Mouse (Mus musculus): Measurements from ENCODE around the gene Slc25a35. TPM values are rescaled to one million over a fixed set of nuclear protein-coding genes. Genes with fewer than 3 reads are reported as not detected.

Gene Slc25a35
- total and polyA plus RNA-seq, 3 experiments: 0.83 to 1.6 TPM; not detected in 1

GRCm38 (mm10) chr11:69009508-69009907 lies 41.6 kb downstream of the Slc25a35 start:
- no peak overlapping the region for H3K4me3 ChIP-seq (replicated peaks in 1 of 3; ENCODE audit: low read depth in 2 of 3, low read length in 2 of 3, poor library complexity in 1 of 3)
- H3K4me1 ChIP-seq (ENCODE audit: control insufficient read depth in 1 of 2, insufficient read depth in 2 of 2): peaks cover 9 to 43% of the 10 kb centered on the region in 2 experiments
- H3K4me2 ChIP-seq (ENCODE audit: insufficient read depth, low read depth, poor library complexity, severe bottlenecking): no peak overlapping the region
- no peak for DNase-seq (ENCODE audit: extremely low read depth)
- in situ Hi-C loops (cut with MboI; ENCODE audit: low pct_ligation_motif_present, low pct_unique_long_range_greater_than_20kb, low sequenced_read_pairs) (no loop called here), dilution Hi-C loops (cut with MboI; ENCODE audit: extremely low pct_ligation_motif_present, extremely low pct_unique_long_range_greater_than_20kb, low sequenced_read_pairs) (no loop called here)
- peaks cover 34% of the 10 kb centered on the region for H3K79me2 ChIP-seq (replicated peaks; ENCODE audit: control insufficient read depth, extremely low read depth, insufficient read depth, poor library complexity, severe bottlenecking)
- peaks cover 0 to 26% of the 10 kb centered on the region in 2 experiments for H3K36me3 ChIP-seq (replicated peaks in 1 of 2; ENCODE audit: control insufficient read depth in 1 of 2, insufficient read depth in 1 of 2, low read length in 1 of 2)
- H3K27ac ChIP-seq (ENCODE audit: insufficient read depth, low read depth): no peak overlapping the region
- H3K9ac ChIP-seq (ENCODE audit: insufficient read depth, low read depth): no peak overlapping the region
- H3K9me3 ChIP-seq (replicated peaks; ENCODE audit: low read length): no peaks in the 10 kb centered on the region
- TF ChIP-seq MAZ (IDR thresholded peaks at IDR 0.05; ENCODE audit: low read depth, low read length) (no peak), ZMIZ1 (IDR thresholded peaks at IDR 0.05; ENCODE audit: low read depth, low read length) (no peak), TBP (conservative IDR thresholded peaks at IDR 0.05; ENCODE audit: low read depth, low read length) (peak; percentile 83)
- no peaks in the 10 kb centered on the region for H3K27me3 ChIP-seq (replicated peaks)

- Histone ChIP-seq H3K9ac (ENCODE audit: insufficient read depth, low read depth) (peak overlapping the region; percentile 93), H3K4me2 (ENCODE audit: insufficient read depth, low read depth, poor library complexity, severe bottlenecking) (peak overlapping the region; percentile 93), H3K79me2 (replicated peaks; ENCODE audit: control insufficient read depth, extremely low read depth, insufficient read depth, poor library complexity, severe bottlenecking) (peaks cover 24% of the 10 kb centered on the region), H3K27me3 (replicated peaks) (no peaks in the 10 kb centered on the region), H3K9me3 (replicated peaks; ENCODE audit: low read length) (no peaks in the 10 kb centered on the region), H3K4me1 (ENCODE audit: control insufficient read depth in 1 of 2, insufficient read depth in 2 of 2) (peaks cover 9 to 37% of the 10 kb centered on the region in 2 experiments), H3K27ac (ENCODE audit: insufficient read depth, low read depth) (peak overlapping the region; percentile 30; the same call in 1 of the 2 replicates), H3K4me3 (replicated peaks in 1 of 3; ENCODE audit: low read depth in 2 of 3, low read length in 2 of 3, poor library complexity in 1 of 3) (peak overlapping the region; percentile 31 to 73 (median 34)), H3K36me3 (replicated peaks in 1 of 2; ENCODE audit: control insufficient read depth in 1 of 2, insufficient read depth in 1 of 2, low read length in 1 of 2) (peaks cover 0 to 14% of the 10 kb centered on the region in 2 experiments)
- DNase-seq (ENCODE audit: extremely low read depth): peak; percentile 54
- dilution Hi-C loops (cut with MboI; ENCODE audit: extremely low pct_ligation_motif_present, extremely low pct_unique_long_range_greater_than_20kb, low sequenced_read_pairs) (no loop called here), in situ Hi-C loops (cut with MboI; ENCODE audit: low pct_ligation_motif_present, low pct_unique_long_range_greater_than_20kb, low sequenced_read_pairs) (no loop called here)
- TF ChIP-seq CTCF (conservative IDR thresholded peaks at IDR 0.05 in 1 of 2, IDR thresholded peaks at IDR 0.05 in 1 of 2; ENCODE audit: low read depth in 2 of 2, low read length in 2 of 2): no peak
- no peak for TF ChIP-seq RAD21 (IDR thresholded peaks at IDR 0.05; ENCODE audit: low read depth, low read length)
- TF ChIP-seq GABPA (IDR thresholded peaks at IDR 0.05; ENCODE audit: insufficient replicate concordance, low read depth, low read length): no peak
- TF ChIP-seq RCOR1 (conservative IDR thresholded peaks at IDR 0.05; ENCODE audit: low read depth, low read length): no peak
- no peak for TF ChIP-seq PAX5 (IDR thresholded peaks at IDR 0.05; ENCODE audit: low read length)
- no peak for TF ChIP-seq ELF1 (IDR thresholded peaks at IDR 0.05; ENCODE audit: low read depth, low read length)
- peak; percentile 72; the same call in 1 of the 2 replicates for TF ChIP-seq BHLHE40 (IDR thresholded peaks at IDR 0.05; ENCODE audit: low read depth, low read length)
- no peak for TF ChIP-seq USF1 (IDR thresholded peaks at IDR 0.05; ENCODE audit: low read depth, low read length)
- no peak for TF ChIP-seq NRF1 (IDR thresholded peaks at IDR 0.05; ENCODE audit: low read depth, low read length)
- peak; percentile 92 for TF ChIP-seq TBP (conservative IDR thresholded peaks at IDR 0.05; ENCODE audit: low read depth, low read length)
- 0 out of 2 replicates have a peak, but pooled peaks have one; percentile 61 for TF ChIP-seq MXI1 (IDR thresholded peaks at IDR 0.05; ENCODE audit: low read depth, low read length)
These were observed 42.7 kb downstream of the Slc25a35 start for GRCm38 (mm10) chr11:69010400-69011323.
